Mouse (Mus musculus) hindbrain, embryonic 14.5 days (tissue): ENCODE measurements at regions not wholly inside any gene's neighbourhood (a gene's known extent, or its start where the extent isn't known, plus 50 kb on each side); places are given as distances from the start of the nearest gene placed in this dataset.

Source experiments
- ATAC-seq: fragments of 200-750 bp; cut with Nextera tagmentation; 2 replicates; pipeline ENCODE4 v1.8.0; 2017; ENCODE audit warnings: moderate number of reproducible peaks, mild to moderate bottlenecking, moderate TSS enrichment, moderate library complexity; ENCODE audit not compliant: low FRiP score
- DNase-seq: peaks from one replicate; pipeline ENCODE4 v3.0.0-alpha.2; 2015; ENCODE audit warnings: low spot score
- H3K27ac ChIP-seq: fragments of 300-500 bp; sonication (generic); 2 replicates; pipeline ENCODE4 v1.5.1; 2014; ENCODE audit warnings: mild to moderate bottlenecking, moderate library complexity
- H3K27me3 ChIP-seq: fragments of 300-500 bp; sonication (generic); 2 replicates; pipeline ENCODE4 v1.6.1; 2014; ENCODE audit warnings: mild to moderate bottlenecking, low read length, mixed read lengths; ENCODE audit not compliant: control insufficient read depth, insufficient read depth
- H3K36me3 ChIP-seq: fragments of 300-500 bp; sonication (generic); replicated peaks from 2 replicates; pipeline ENCODE4 v1.6.1; 2014; ENCODE audit not compliant: control insufficient read depth, insufficient read depth
- H3K4me1 ChIP-seq: fragments of 300-500 bp; sonication (generic); replicated peaks from 2 replicates; pipeline ENCODE4 v1.6.1; 2014; ENCODE audit warnings: antibody characterized with exemption, low read length, mixed read lengths; ENCODE audit not compliant: control insufficient read depth, insufficient read depth
- H3K4me2 ChIP-seq: fragments of 300-500 bp; sonication (generic); replicated peaks from 2 replicates; pipeline ENCODE4 v1.6.1; 2014; ENCODE audit warnings: mild to moderate bottlenecking, moderate library complexity
- H3K4me3 ChIP-seq: fragments of 300-500 bp; sonication (generic); replicated peaks from 2 replicates; pipeline ENCODE4 v1.5.1; 2014; ENCODE audit warnings: mild to moderate bottlenecking, low read length
- H3K9ac ChIP-seq: fragments of 300-500 bp; sonication (generic); 2 replicates; pipeline ENCODE4 v1.6.1; 2014
- H3K9me3 ChIP-seq: fragments of 300-500 bp; sonication (generic); 2 replicates; pipeline ENCODE4 v1.6.1; 2016; ENCODE audit warnings: low read length; ENCODE audit not compliant: control insufficient read depth
- WGBS: fragments of 180-500 bp; shearing (Covaris S2); extraction: QIAGEN DNeasy Blood & Tissue Kit; methylation state at CpG from one replicate; pipeline ENCODE4 v1.1.7; 2014; 5-methylcytosine and 5-hydroxymethylcytosine counted together

DNA sequence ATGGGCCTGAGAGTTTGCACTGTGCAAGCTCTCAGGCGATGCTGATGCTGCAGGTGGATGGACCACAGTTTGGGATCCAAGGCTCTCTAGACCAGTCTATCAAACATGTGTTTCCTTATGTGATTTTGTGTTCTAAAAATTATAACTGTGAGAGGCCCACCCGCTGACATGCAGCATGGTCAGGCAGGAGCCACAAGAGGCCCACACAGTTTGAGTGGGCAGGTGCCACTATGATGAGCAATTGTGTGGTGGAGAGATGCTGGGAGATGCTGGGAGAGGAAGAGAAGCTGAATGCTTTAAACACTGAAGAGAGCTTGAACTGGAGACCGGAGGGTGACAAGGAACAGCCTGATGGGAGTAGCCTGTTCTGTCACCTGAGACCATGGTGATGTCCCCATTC is 287.3 kb downstream of the Fam84b start:
- 90% methylated on average over 3 of the region's 3 CpGs for WGBS
- Histone ChIP-seq H3K9ac (no peak overlapping the region), H3K4me3 (no peak overlapping the region), H3K36me3 (no peaks in the 10 kb centered on the region), H3K4me2 (no peak overlapping the region), H3K27me3 (no peaks in the 10 kb centered on the region), H3K9me3 (no peaks in the 10 kb centered on the region), H3K4me1 (no peaks in the 10 kb centered on the region), H3K27ac (no peak overlapping the region)
- no peak for DNase-seq
- no peak for ATAC-seq

DNA sequence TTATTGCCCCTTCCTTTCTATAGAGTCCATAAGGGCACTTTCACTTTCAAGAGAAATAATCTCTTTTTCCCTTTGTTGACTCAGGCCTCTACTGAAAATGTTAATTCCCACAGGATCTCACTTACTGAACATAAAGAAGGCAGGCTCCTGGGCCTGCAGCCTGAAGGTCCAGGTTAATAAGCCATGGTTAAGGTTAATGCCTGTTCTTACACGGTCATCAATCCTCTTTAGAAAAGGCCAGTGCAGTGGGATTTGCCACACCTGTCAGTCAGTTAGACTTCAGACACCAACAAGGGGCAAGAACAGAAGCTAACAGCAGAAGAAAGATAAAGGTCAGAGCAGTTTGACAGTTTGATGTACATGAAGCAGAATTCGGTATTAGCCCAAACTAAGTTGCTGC is 288.6 kb downstream of the Fam84b start:
- Histone ChIP-seq H3K9ac (no peak overlapping the region), H3K27ac (no peak overlapping the region), H3K27me3 (no peaks in the 10 kb centered on the region), H3K36me3 (no peaks in the 10 kb centered on the region), H3K4me3 (no peak overlapping the region), H3K4me2 (no peak overlapping the region), H3K4me1 (no peaks in the 10 kb centered on the region), H3K9me3 (no peaks in the 10 kb centered on the region)
- WGBS: 22% methylated on average over 2 of the region's 2 CpGs
- DNase-seq (no peak), ATAC-seq (no peak)

DNA sequence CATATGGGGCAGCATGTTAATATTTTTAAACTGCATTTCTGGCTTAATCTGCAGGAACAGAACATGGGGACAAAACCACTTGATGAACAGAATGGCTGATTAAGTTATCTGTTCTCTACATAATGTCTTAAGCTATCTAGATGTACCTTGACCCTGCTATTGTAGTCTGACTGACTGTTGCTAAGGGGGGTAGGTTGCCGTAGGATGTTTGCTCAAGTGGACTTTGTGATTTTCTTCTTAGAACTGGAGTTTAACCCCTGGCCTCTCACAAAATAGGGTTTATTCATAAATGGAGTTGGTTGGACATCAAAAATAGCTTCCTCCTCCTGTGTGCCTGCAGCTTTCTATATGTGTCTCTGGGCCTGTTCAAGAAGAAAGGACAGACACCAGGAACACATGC is 292.9 kb downstream of the Fam84b start:
- Histone ChIP-seq H3K27me3 (no peaks in the 10 kb centered on the region), H3K9ac (no peak overlapping the region), H3K36me3 (no peaks in the 10 kb centered on the region), H3K4me2 (no peak overlapping the region), H3K27ac (no peak overlapping the region), H3K4me3 (no peak overlapping the region), H3K4me1 (no peaks in the 10 kb centered on the region), H3K9me3 (no peaks in the 10 kb centered on the region)
- ATAC-seq (no peak), DNase-seq (no peak)
- WGBS: 63% methylated on average over 1 of the region's 1 CpGs

DNA sequence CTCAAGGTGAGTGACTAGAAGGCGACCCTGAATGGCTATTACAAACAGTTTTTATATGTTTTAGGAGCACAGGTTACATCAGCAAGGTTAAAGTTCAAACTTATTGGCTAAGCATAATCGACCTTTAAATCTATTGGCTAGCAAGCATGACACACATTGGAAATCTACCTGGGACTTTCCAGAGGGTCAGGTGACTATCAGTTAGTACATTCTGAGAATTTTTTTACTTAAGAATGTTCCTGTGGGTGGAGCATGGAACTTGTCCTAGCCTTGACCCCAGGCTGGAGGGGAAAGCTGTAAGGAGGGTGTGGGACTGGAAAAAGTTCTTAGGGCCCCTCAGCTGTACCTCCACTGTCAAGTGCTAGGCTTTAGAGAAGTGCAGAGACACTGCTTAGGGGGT is 297.9 kb downstream of the Fam84b start:
- DNase-seq: no peak
- Histone ChIP-seq H3K9ac (no peak overlapping the region), H3K27me3 (no peaks in the 10 kb centered on the region), H3K4me3 (no peak overlapping the region), H3K4me2 (no peak overlapping the region), H3K36me3 (no peaks in the 10 kb centered on the region), H3K27ac (no peak overlapping the region), H3K4me1 (no peaks in the 10 kb centered on the region), H3K9me3 (no peaks in the 10 kb centered on the region)
- no peak for ATAC-seq
- 93% methylated on average over 2 of the region's 2 CpGs for WGBS

DNA sequence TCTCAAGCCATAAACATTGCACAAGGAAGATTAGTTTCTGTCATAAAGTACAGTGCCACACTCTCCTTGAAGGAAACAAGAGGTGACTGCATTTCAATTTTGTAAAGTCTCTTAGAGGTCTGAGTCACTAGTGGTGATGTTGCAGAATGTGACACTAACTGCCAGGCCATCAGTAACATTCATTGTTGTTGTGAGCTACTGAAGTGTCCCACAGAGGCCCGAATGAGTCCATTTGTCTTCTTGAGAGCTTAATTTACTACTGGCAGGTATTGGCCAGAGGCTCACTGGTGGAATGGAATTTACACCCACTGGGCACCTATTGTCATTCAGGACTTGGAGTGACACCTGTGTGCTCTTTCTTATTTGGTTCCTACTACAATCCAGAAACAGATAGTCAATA is 299.0 kb downstream of the Fam84b start:
- Histone ChIP-seq H3K4me2 (no peak overlapping the region), H3K27me3 (no peaks in the 10 kb centered on the region), H3K9me3 (no peaks in the 10 kb centered on the region), H3K4me3 (no peak overlapping the region), H3K9ac (no peak overlapping the region), H3K36me3 (no peaks in the 10 kb centered on the region), H3K4me1 (no peaks in the 10 kb centered on the region), H3K27ac (no peak overlapping the region)
- DNase-seq (no peak), ATAC-seq (no peak)
- WGBS: 17% methylated on average over 1 of the region's 1 CpGs

DNA sequence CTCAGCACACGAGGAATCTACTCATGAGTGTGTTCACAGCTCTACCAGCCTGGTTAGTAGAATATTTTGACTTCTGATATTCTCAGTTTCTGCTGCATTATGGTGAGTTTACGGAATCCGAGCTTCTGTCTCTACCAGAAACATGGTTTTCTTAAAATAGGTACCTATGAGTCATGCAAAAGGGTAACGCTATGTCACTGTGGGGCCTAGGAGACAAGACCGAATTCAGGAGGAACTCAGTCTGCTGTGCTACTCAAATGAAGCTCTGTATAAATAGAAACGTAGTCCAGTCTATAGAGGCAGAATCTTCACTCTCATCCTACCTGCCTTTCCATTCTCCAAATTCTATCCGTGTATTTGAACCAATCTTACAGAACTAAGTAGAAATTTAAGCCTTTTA is 305.5 kb downstream of the Fam84b start:
- H3K4me1 ChIP-seq: no peaks in the 10 kb centered on the region
- ATAC-seq: no peak
- no peaks in the 10 kb centered on the region for H3K9me3 ChIP-seq
- WGBS: 83% methylated on average over 7 of the region's 7 CpGs
- H3K36me3 ChIP-seq: no peaks in the 10 kb centered on the region
- H3K4me2 ChIP-seq: no peak overlapping the region
- H3K9ac ChIP-seq: no peak overlapping the region
- DNase-seq: no peak
- no peak overlapping the region for H3K27ac ChIP-seq
- H3K27me3 ChIP-seq: no peaks in the 10 kb centered on the region
- no peak overlapping the region for H3K4me3 ChIP-seq

DNA sequence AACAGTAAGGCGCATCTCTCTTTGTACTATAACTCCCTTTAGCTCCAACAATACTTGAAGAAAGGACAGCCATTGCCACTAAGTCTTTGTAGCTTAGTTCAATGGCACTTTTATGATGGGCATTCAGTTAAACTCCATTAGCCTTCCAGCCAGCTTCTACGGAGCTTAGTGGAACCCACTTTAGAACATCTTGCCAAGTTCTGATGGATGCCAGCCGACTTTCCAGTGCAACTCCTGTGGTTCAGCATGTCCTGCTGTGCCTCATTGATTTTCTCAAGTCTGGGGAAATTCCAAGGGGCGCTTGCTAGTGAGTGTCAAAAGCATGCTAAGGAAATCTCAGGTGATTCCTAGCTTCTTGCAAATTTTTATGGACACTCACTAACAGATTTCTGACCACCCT is 316.4 kb downstream of the Fam84b start:
- ATAC-seq (no peak), DNase-seq (no peak)
- Histone ChIP-seq H3K9me3 (no peaks in the 10 kb centered on the region), H3K27ac (no peak overlapping the region), H3K27me3 (no peaks in the 10 kb centered on the region), H3K9ac (no peak overlapping the region), H3K4me3 (no peak overlapping the region), H3K4me1 (no peaks in the 10 kb centered on the region), H3K4me2 (no peak overlapping the region), H3K36me3 (no peaks in the 10 kb centered on the region)
- WGBS: 71% methylated on average over 4 of the region's 4 CpGs

DNA sequence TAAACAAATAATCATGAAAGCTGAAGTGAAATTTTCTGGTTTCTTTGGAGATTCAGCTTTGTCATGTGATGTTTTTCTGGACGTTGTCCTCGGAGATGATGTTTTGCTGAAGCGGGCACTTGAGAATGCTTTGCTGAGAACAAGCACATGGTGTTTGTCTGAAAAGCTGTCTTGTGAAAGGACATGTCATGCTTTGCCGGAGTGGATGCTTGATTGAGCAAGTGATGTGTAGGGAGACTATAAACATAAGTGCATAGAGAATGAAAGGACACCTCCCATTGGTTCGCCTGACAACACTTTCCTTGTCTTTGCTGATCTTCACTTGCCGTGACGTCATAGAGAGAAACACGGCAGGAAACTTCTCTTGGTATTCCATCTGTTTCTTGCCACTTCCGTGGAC is 318.9 kb downstream of the Fam84b start:
- Histone ChIP-seq H3K9ac (no peak overlapping the region), H3K27me3 (no peaks in the 10 kb centered on the region), H3K4me3 (no peak overlapping the region), H3K4me1 (no peaks in the 10 kb centered on the region), H3K27ac (no peak overlapping the region), H3K36me3 (no peaks in the 10 kb centered on the region), H3K9me3 (no peaks in the 10 kb centered on the region), H3K4me2 (no peak overlapping the region)
- ATAC-seq (no peak), DNase-seq (no peak)
- 67% methylated on average over 9 of the region's 9 CpGs for WGBS

DNA sequence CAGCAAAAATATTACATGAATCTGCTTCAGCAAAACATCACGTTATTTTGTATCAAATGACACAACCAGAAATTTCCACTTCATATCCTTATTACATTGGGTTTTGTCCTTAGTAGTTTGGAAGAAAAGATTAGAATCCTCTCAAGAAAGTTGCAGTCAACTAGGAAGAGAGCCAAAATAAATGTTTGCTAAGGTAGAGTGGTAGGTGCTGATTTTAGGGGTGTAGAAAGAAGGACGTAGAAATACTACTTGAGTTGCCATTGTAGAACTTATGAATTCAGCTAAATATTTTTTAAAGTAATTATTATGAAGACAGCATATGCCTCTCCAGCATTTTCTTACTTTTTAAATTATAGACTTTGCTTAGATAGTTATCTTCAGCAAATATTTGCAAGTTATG is 336.8 kb downstream of the Fam84b start:
- Histone ChIP-seq H3K4me3 (no peak overlapping the region), H3K9ac (no peak overlapping the region), H3K4me2 (no peak overlapping the region), H3K36me3 (no peaks in the 10 kb centered on the region), H3K27me3 (no peaks in the 10 kb centered on the region), H3K4me1 (no peaks in the 10 kb centered on the region), H3K27ac (no peak overlapping the region), H3K9me3 (no peaks in the 10 kb centered on the region)
- no peak for ATAC-seq
- WGBS: 97% methylated on average over 2 of the region's 2 CpGs
- no peak for DNase-seq

DNA sequence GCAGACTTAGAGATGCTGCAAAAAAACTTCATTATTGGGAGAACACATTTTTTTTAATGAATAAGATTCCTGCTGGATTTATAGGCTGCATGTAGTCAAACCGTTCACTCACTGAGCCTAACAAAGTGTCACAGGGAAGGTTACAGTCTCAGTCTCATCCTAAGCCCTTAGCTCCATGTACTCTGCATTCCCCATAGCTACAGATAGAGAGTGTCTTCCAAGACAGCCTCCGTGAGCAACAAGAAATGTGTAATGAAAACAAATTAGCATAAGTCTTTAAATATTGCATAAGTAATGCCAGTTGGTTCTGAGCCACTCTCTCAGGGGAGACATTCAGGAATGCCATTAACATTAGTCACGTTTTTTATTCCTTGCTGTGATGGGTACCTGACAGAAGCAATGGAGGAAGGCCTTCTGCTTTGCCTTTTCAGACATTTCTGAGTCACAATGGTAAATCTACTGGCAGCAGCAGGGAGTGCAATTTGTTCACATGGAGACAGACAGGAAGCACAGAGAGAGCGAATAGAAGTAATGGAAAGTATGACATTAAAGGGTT is 376.7 kb downstream of the Fam84b start:
- Histone ChIP-seq H3K27ac (no peak overlapping the region), H3K36me3 (no peaks in the 10 kb centered on the region), H3K4me3 (no peak overlapping the region), H3K9ac (no peak overlapping the region), H3K27me3 (no peaks in the 10 kb centered on the region), H3K4me2 (no peak overlapping the region), H3K9me3 (no peaks in the 10 kb centered on the region), H3K4me1 (no peaks in the 10 kb centered on the region)
- peak; percentile 32 for DNase-seq
- 41% methylated on average over 4 of the region's 4 CpGs for WGBS
- 0 out of 2 replicates have a peak, but pooled peaks have one; percentile 43 for ATAC-seq
